Mouse (Mus musculus) G1E (cell line): ENCODE data around the gene Entpd8.

Experiments used
- CTCF ChIP-seq: IDR thresholded peaks from 2 replicates; pipeline ENCODE4 v1.5.1; 2012; ENCODE audit warnings: low read depth, low read length, inconsistent platforms, mixed read lengths
- GATA1 ChIP-seq: IDR thresholded peaks from 2 replicates; pipeline ENCODE4 v1.6.1; 2012; ENCODE audit warnings: borderline replicate concordance, low read length, inconsistent platforms, mixed read lengths
- TAL1 ChIP-seq: conservative IDR thresholded peaks from 2 replicates; pipeline ENCODE4 v1.6.1; 2012; ENCODE audit warnings: low read depth, low read length, inconsistent platforms, mixed read lengths

DNA sequence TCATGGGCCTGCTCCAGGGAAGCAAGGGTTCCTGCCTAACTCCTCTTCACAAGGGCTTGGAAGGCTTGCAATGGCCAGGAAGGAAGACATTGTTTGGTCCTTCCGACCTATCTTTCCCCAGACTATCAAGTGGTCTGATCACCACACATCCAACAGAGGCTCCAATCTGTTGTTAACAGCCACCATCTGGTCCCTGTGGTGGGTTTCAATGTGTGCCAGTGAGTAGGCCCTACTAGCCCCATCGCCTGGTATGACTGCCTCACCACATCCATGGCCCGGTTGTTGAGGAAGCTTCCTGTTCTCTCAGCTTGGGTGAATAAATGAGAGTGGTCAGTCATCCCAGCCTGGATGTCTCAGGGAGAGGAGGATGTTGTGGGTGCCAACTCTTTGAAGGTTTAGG lies 8.5 kb downstream of the Entpd8 start:
- TF ChIP-seq CTCF = no peak
- no peak for TF ChIP-seq TAL1
- TF ChIP-seq GATA1 = no peak
